Mouse (Mus musculus) CH12.LX (cell line): ENCODE data around the gene Igf1r.

Experiments used
- CTCF ChIP-seq, 2 experiments: IDR thresholded peaks in 1 of 2; conservative IDR thresholded peaks in 1 of 2; 2 replicates each; pipeline ENCODE4 v1.5.1; 2011 to 2012; ENCODE audit warnings: low read depth in 2 of 2, low read length in 2 of 2, improper control_type of control experiment in 1 of 2, inconsistent platforms in 1 of 2, mild to moderate bottlenecking in 1 of 2, moderate library complexity in 1 of 2
- EP300 ChIP-seq: IDR thresholded peaks from 2 replicates; pipeline ENCODE4 v1.6.1; 2011; ENCODE audit warnings: low read length, improper control_type of control experiment
- MAZ ChIP-seq: IDR thresholded peaks from 2 replicates; pipeline ENCODE4 v1.6.1; 2012; ENCODE audit warnings: low read depth, mild to moderate bottlenecking, inconsistent platforms, low read length, improper control_type of control experiment, moderate library complexity
- MEF2A ChIP-seq: IDR thresholded peaks from 2 replicates; pipeline ENCODE4 v1.6.1; 2014; ENCODE audit warnings: low read depth, mild to moderate bottlenecking, inconsistent platforms, low read length, improper control_type of control experiment, borderline replicate concordance
- POLR2A ChIP-seq: IDR thresholded peaks from 2 replicates; pipeline ENCODE4 v1.6.1; 2011; ENCODE audit warnings: low read depth, mild to moderate bottlenecking, improper control_type of control experiment, low read length

- no peak for TF ChIP-seq MAZ
- no peak for TF ChIP-seq POLR2A
- no peak for TF ChIP-seq EP300
- TF ChIP-seq MEF2A: no peak
- no peak for TF ChIP-seq CTCF (conservative IDR thresholded peaks at IDR 0.05 in 1 of 2, IDR thresholded peaks at IDR 0.05 in 1 of 2; ENCODE audit: low read depth in 2 of 2, low read length in 2 of 2)
Observed at GRCm38 (mm10) chr7:68039550-68039949, 86.9 kb downstream of the Igf1r start.
